Mouse (Mus musculus): ENCODE measurements around the gene Tnfrsf25. TPM values are rescaled to one million over a fixed set of nuclear protein-coding genes. Genes with fewer than 3 reads are reported as not detected.

The Tnfrsf25 gene
- total and polyA plus RNA-seq, 2 experiments from 2014 or later = 0.49 to 0.99 TPM

- Histone ChIP-seq H3K27me3 (ENCODE audit: insufficient read depth, low read length) (peaks cover 57% of the 10 kb centered on the region), H3K4me2 (ENCODE audit: low read depth, low read length, poor library complexity, severe bottlenecking) (peak overlapping the region; percentile 35), H3K4me3 (ENCODE audit: low read depth, low read length) (no peak overlapping the region), H3K9ac (replicated peaks; ENCODE audit: low read length, poor library complexity, severe bottlenecking) (no peak overlapping the region), H3K9me3 (ENCODE audit: low read length) (no peaks in the 10 kb centered on the region), H3K27ac (ENCODE audit: low read depth, low read length) (no peak overlapping the region), H3K36me3 (ENCODE audit: insufficient read depth, low read length) (no peaks in the 10 kb centered on the region), H3K4me1 (ENCODE audit: insufficient read depth, low read length) (no peaks in the 10 kb centered on the region)
- ATAC-seq (ENCODE audit: low FRiP score) = no peak
- TF ChIP-seq CTCF (IDR thresholded peaks at IDR 0.05) = peak; percentile 83
- DNase-seq (ENCODE audit: low spot score) = peak; percentile 77
- WGBS = 3% methylated on average over 21 of the region's 23 CpGs
These were observed 38.0 kb downstream of the Tnfrsf25 start for GRCm38 (mm10) chr4:152153771-152154177.

GRCm38 (mm10) chr4:152155019-152155418 is 39.3 kb downstream of the Tnfrsf25 start:
- H3K36me3 ChIP-seq (ENCODE audit: insufficient read depth, low read length) = no peaks in the 10 kb centered on the region
- TF ChIP-seq CTCF (IDR thresholded peaks at IDR 0.05) = 0 out of 2 replicates have a peak, but pooled peaks have one; percentile 26
- WGBS = 73% methylated on average over 4 of the region's 4 CpGs

GRCm38 (mm10) chr4:152157779-152158584 is 42.2 kb downstream of the Tnfrsf25 start:
- H3K27ac ChIP-seq (ENCODE audit: low read depth, low read length) = no peak overlapping the region
- no peaks in the 10 kb centered on the region for H3K36me3 ChIP-seq (ENCODE audit: insufficient read depth, low read length)
- peaks cover 4% of the 10 kb centered on the region; the same call in 1 of the 2 replicates for H3K4me1 ChIP-seq (ENCODE audit: insufficient read depth, low read length)
- ATAC-seq (ENCODE audit: low FRiP score) (peak; percentile 41; the same call in 1 of the 2 replicates), DNase-seq (ENCODE audit: low spot score) (peak; percentile 54)
- H3K4me2 ChIP-seq (ENCODE audit: low read depth, low read length, poor library complexity, severe bottlenecking) = no peak overlapping the region
- no peaks in the 10 kb centered on the region for H3K9me3 ChIP-seq (ENCODE audit: low read length)
- no peak overlapping the region for H3K9ac ChIP-seq (replicated peaks; ENCODE audit: low read length, poor library complexity, severe bottlenecking)
- peak; percentile 78 for TF ChIP-seq CTCF (IDR thresholded peaks at IDR 0.05)
- 0 out of 2 replicates have a peak overlapping the region, but pooled peaks have one; percentile 1 for H3K4me3 ChIP-seq (ENCODE audit: low read depth, low read length)
- H3K27me3 ChIP-seq (ENCODE audit: insufficient read depth, low read length) = peaks cover 64% of the 10 kb centered on the region
- WGBS = 16% methylated on average over 21 of the region's 21 CpGs

More at GRCm38 (mm10) chr4:152155019-152155418, 39.3 kb downstream of the Tnfrsf25 start:
- H3K9ac ChIP-seq (replicated peaks; ENCODE audit: low read length, poor library complexity, severe bottlenecking) = no peak overlapping the region
- no peak overlapping the region for H3K4me3 ChIP-seq (ENCODE audit: low read depth, low read length)
- H3K27me3 ChIP-seq (ENCODE audit: insufficient read depth, low read length) = peaks cover 67% of the 10 kb centered on the region
- DNase-seq (ENCODE audit: low spot score) (no peak), ATAC-seq (ENCODE audit: low FRiP score) (no peak)
- no peak overlapping the region for H3K4me2 ChIP-seq (ENCODE audit: low read depth, low read length, poor library complexity, severe bottlenecking)
- H3K4me1 ChIP-seq (ENCODE audit: insufficient read depth, low read length) = peaks cover 4% of the 10 kb centered on the region; the same call in 1 of the 2 replicates
- H3K27ac ChIP-seq (ENCODE audit: low read depth, low read length) = no peak overlapping the region
- H3K9me3 ChIP-seq (ENCODE audit: low read length) = no peaks in the 10 kb centered on the region

- Histone ChIP-seq H3K27me3 (ENCODE audit: insufficient read depth, low read length) (peaks cover 57% of the 10 kb centered on the region), H3K36me3 (ENCODE audit: insufficient read depth, low read length) (no peaks in the 10 kb centered on the region), H3K9ac (replicated peaks; ENCODE audit: low read length, poor library complexity, severe bottlenecking) (no peak within 1 kb of the TSS), H3K4me2 (ENCODE audit: low read depth, low read length, poor library complexity, severe bottlenecking) (peak within 1 kb of the TSS; percentile 29; the same call in 1 of the 2 replicates), H3K4me3 (ENCODE audit: low read depth, low read length) (0 out of 2 replicates have a peak within 1 kb of the TSS, but pooled peaks have one; percentile 1), H3K27ac (ENCODE audit: low read depth, low read length) (no peak within 1 kb of the TSS), H3K4me1 (ENCODE audit: insufficient read depth, low read length) (peaks cover 4% of the 10 kb centered on the region; the same call in 1 of the 2 replicates), H3K9me3 (ENCODE audit: low read length) (no peaks in the 10 kb centered on the region)
- no peak for TF ChIP-seq CTCF (IDR thresholded peaks at IDR 0.05)
- no peak for ATAC-seq (ENCODE audit: low FRiP score)
- WGBS = 3% methylated on average over 35 of the region's 35 CpGs
- no peak for DNase-seq (ENCODE audit: low spot score)
These were observed 43.0 kb downstream of the Tnfrsf25 start, which contains the start of gene Hes2 for GRCm38 (mm10) chr4:152158585-152159284. Gene Hes2, plus strand, starts transcription at chr4:152158867.

GRCm38 (mm10) chr4:152159285-152159678 is 43.5 kb downstream of the Tnfrsf25 start:
- 2% methylated on average over 18 of the region's 19 CpGs for WGBS
- ATAC-seq (ENCODE audit: low FRiP score) (no peak), DNase-seq (ENCODE audit: low spot score) (no peak)
- Histone ChIP-seq H3K27ac (ENCODE audit: low read depth, low read length) (no peak overlapping the region), H3K27me3 (ENCODE audit: insufficient read depth, low read length) (peaks cover 56% of the 10 kb centered on the region), H3K4me2 (ENCODE audit: low read depth, low read length, poor library complexity, severe bottlenecking) (peak overlapping the region; percentile 29; the same call in 1 of the 2 replicates), H3K4me1 (ENCODE audit: insufficient read depth, low read length) (peaks cover 4% of the 10 kb centered on the region; the same call in 1 of the 2 replicates), H3K4me3 (ENCODE audit: low read depth, low read length) (no peak overlapping the region), H3K9me3 (ENCODE audit: low read length) (no peaks in the 10 kb centered on the region), H3K36me3 (ENCODE audit: insufficient read depth, low read length) (no peaks in the 10 kb centered on the region), H3K9ac (replicated peaks; ENCODE audit: low read length, poor library complexity, severe bottlenecking) (no peak overlapping the region)
- no peak for TF ChIP-seq CTCF (IDR thresholded peaks at IDR 0.05)
